Mouse (Mus musculus): Measurements from ENCODE around the gene Pask.
A peak's percentile ranks its signal among the peaks of the same experiment; 100 is the strongest.

The Pask gene

DNA sequence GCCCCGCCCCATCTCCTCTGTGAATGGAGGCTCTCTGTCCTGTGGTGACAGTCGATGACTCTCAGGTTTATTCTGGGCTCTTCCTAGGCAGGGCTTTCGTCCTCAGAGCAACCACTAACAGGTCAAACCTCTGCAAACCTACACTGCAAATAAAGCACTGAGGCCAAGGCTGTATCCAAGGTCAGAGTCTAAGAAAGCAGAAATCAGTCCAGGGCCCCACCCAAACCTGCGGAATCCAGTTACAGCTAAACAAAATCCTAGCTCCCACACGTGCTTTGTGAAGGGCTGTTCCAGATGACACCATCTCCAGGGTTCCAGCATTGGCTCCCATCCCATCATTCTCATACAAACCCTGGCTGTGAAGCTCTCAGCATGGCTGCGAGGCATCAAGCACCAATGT, 67.7 kb downstream of the Pask start:
- DNase-seq, result no peak

DNA sequence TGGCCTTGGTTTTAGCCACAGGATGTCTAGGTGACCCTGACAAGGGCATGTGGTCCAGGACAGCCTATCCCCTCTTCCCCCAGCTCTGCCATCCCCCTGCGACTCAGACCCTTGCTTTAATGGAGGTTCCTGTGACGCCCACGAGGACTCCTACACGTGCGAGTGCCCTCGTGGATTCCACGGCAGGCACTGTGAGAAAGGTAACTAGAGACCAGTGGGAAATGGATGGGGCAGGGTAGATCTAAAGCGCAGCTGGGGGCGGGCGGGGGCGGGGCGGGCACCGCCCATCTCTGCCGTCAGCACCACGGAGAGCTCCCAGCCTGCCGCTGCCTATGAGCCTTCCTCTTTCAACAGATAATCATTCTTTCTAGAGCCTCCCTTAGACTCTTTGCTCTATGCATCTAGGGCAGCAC, 70.9 kb downstream of the Pask start:
- no peak for DNase-seq

DNA sequence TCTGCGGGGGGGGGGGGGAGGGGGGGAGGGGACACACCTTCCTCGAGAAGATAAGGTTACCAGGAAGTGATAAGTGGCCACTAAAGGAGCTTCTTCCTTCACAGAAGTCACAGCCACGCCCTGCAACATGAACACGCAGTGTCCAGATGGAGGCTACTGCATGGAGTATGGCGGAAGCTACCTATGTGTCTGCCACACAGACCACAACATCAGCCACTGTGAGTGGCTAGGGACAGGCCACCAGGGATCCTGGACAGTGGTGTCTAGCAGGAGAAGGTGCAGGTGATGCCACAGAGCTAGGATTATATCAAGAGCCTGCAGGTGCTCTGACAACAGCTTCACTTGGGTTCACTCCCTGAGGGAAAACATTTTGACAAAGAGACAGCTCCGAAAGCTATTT, 71.5 kb downstream of the Pask start:
- no peak for DNase-seq

DNA sequence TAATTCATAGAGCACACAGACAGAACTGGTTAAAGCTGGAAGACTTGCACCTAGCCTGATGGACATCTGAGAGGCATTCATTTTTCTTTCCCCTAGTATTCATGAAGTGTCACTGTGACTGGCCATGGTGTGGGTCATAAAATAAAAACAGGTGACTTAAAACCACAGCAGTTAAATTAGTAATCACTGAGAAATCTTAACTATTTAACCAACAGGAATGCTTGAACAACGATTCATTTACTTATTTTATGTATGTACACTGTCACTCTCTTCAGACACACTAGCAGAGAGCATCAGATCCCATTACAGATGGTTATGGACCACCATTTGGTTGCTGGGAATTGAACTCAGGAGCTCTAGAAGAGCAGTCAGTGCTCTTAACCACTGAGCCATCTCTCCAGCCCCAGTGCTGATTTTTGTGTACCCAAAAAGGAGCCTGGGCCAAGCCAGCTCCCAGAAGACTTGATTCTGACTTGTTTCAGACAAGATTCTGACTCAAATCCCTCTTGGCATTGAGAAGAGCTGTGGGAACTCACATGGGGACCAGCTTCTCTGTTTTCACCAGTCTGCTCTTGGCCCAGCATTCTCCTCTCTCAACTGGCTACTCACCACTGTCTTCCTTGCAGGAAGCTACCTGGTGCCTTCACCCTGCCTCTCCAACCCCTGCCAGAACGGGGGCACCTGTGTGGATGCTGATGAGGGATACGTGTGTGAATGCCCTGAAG, 72.6 kb downstream of the Pask start:
- no peak for DNase-seq

DNA sequence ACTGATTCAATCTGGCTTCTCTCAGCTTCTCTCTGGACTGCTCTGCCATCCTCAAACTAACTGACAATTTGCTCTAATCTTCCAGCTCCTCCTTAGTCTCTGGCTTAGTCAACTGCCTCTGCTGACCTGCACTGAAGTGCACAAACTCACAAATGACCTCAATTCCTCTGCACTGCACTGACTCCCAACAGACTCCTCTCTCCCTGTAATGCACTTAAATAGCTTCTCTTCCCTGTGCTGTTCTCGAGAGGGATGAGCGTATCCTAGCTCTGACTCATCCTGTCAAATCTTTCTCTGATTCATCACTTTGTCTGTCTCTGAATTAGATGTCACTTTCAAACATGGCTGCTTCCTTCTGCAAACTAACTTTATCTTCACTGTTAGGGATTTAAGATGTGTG, 75.0 kb downstream of the Pask start:
- DNase-seq, result no peak

DNA sequence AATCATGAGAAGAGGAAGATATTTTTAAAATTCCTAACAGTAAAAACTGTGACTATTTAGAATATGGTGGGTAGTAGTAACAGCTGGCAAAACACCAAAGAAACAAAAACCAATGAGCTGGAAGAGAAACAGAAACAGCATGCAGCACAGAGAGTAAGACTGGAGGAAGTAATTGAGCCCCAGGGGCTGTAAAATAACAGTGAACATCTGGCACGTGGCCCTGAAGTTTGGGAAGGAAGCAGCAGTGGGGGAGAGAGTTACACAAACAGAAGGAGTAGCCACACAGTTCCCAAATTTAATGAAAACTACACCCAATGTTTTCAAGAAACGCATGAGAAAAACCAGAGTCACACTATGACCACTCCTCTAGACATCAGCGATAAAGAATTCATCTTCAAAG, 76.1 kb downstream of the Pask start:
- peak; percentile 18 for DNase-seq

Data from kidney, adult 9 months (tissue).